Mouse (Mus musculus) ES-E14 (cell line): ENCODE measurements at regions not wholly inside any gene's neighbourhood (a gene's known extent, or its start where the extent isn't known, plus 50 kb on each side); places are given as distances from the start of the nearest gene placed in this dataset.
"Not testable (repeated sequence)": the region's sequence is repeated elsewhere in the genome, so short reads cannot be mapped to it uniquely, and the experiment has no call there.

Source experiments
- DNase-seq: peaks from one replicate; pipeline ENCODE4 v3.0.0-alpha.2; 2013; ENCODE audit warnings: low read depth, low spot score
- H3K27ac ChIP-seq: 2 replicates; pipeline ENCODE4 v1.5.1; 2012; ENCODE audit warnings: low read depth, mild to moderate bottlenecking, low read length, moderate library complexity, mixed read lengths; ENCODE audit not compliant: poor library complexity, insufficient read depth, severe bottlenecking
- H3K36me3 ChIP-seq: 2 replicates; pipeline ENCODE4 v1.6.1; 2012; ENCODE audit warnings: mild to moderate bottlenecking, low read length, moderate library complexity, mixed read lengths; ENCODE audit not compliant: control insufficient read depth, poor library complexity, insufficient read depth, severe bottlenecking
- H3K4me1 ChIP-seq, 2 experiments: fragments of 150-350 bp in 1 of 2; sonication (generic) in 1 of 2; 2 replicates each; pipeline ENCODE4 v1.6.1; 2012; ENCODE audit warnings: low read length in 2 of 2, mild to moderate bottlenecking in 1 of 2, mixed read lengths in 1 of 2; ENCODE audit not compliant: control insufficient read depth in 2 of 2, insufficient read depth in 2 of 2, poor library complexity in 1 of 2
- H3K4me3 ChIP-seq, 2 experiments: fragments of 150-350 bp in 1 of 2; sonication (generic) in 1 of 2; 2 replicates each; pipeline ENCODE4 v1.5.1; 2012; ENCODE audit warnings: low read length in 2 of 2, low read depth in 1 of 2, mild to moderate bottlenecking in 1 of 2, mixed read lengths in 1 of 2; ENCODE audit not compliant: insufficient read depth in 1 of 2, poor library complexity in 1 of 2, severe bottlenecking in 1 of 2
- H3K9ac ChIP-seq: 2 replicates; pipeline ENCODE4 v1.6.1; 2012; ENCODE audit warnings: low read depth, mild to moderate bottlenecking, low read length, mixed read lengths; ENCODE audit not compliant: poor library complexity, insufficient read depth, severe bottlenecking
- H3K9me3 ChIP-seq: fragments of 150-350 bp; sonication (generic); 2 replicates; pipeline ENCODE4 v1.6.1; 2012; ENCODE audit warnings: low read depth, mild to moderate bottlenecking, low read length; ENCODE audit not compliant: control insufficient read depth, insufficient read depth
- CHD2 ChIP-seq: IDR thresholded peaks from 2 replicates; pipeline ENCODE4 v1.6.1; 2014; ENCODE audit warnings: mild to moderate bottlenecking, low read depth, low read length, inconsistent platforms
- HCFC1 ChIP-seq: IDR thresholded peaks from 2 replicates; pipeline ENCODE4 v1.6.1; 2012; ENCODE audit warnings: low read length, inconsistent platforms, borderline replicate concordance; ENCODE audit not compliant: insufficient read depth
- MAFK ChIP-seq: IDR thresholded peaks from 2 replicates; pipeline ENCODE4 v1.6.1; 2014; ENCODE audit warnings: mild to moderate bottlenecking, low read depth, low read length, inconsistent platforms; ENCODE audit not compliant: insufficient read depth
- ZC3H11A ChIP-seq: IDR thresholded peaks from 2 replicates; pipeline ENCODE4 v1.6.1; 2012; ENCODE audit warnings: low read depth, mild to moderate bottlenecking, inconsistent platforms, low read length, borderline replicate concordance
- ZNF384 ChIP-seq: IDR thresholded peaks from 2 replicates; pipeline ENCODE4 v1.6.1; 2012; ENCODE audit warnings: low read depth, low read length, inconsistent platforms
- in situ Hi-C, 2 experiments: fragments of 600-800 bp; cut with MboI; formaldehyde crosslinking; loops; one replicate each; pipeline ENCODE4 v1.15.1; 2025; ENCODE audit warnings: low sequenced_read_pairs in 2 of 2, inconsistent platforms in 1 of 2; ENCODE audit not compliant: unreplicated experiment in 2 of 2

DNA sequence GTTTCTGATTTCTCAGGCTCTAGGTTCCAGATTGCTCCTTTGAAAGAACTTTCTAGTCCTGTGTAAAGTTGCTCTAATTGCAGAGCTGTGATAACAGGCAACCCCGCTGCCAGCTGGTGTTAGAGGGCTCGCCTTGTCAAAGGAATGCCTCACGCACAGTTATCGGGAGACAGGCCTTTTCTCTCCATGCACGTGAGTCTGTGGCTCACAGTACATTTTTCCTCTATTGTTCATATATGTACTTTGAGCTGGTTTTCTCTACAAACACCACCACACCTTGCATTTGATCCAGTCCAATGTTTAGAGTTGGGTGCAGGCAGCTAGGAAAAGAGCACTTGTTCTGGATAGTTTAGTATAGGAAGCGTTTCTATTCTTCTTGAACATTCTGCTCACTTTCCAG lies 151.6 kb upstream of the Rhobtb1 start:
- Histone ChIP-seq H3K4me3 (no peak overlapping the region), H3K9me3 (no peaks in the 10 kb centered on the region), H3K4me1 (no peaks in the 10 kb centered on the region), H3K9ac (no peak overlapping the region), H3K36me3 (no peaks in the 10 kb centered on the region), H3K27ac (no peak overlapping the region)
- in situ Hi-C loops = no loop called here
- no peak for DNase-seq
- no peak for TF ChIP-seq ZC3H11A
- TF ChIP-seq HCFC1 = no peak
- TF ChIP-seq ZNF384 = no peak
- TF ChIP-seq MAFK = no peak
- TF ChIP-seq CHD2 = no peak

- peak; percentile 20 for DNase-seq
- no peaks in the 10 kb centered on the region for H3K9me3 ChIP-seq
- no peak overlapping the region for H3K4me3 ChIP-seq
- no peak for TF ChIP-seq CHD2
- no peak for TF ChIP-seq ZC3H11A
- no peak for TF ChIP-seq MAFK
- no peak for TF ChIP-seq HCFC1
- TF ChIP-seq ZNF384 = no peak
- no peak overlapping the region for H3K27ac ChIP-seq
- no peak overlapping the region for H3K9ac ChIP-seq
- no peaks in the 10 kb centered on the region for H3K36me3 ChIP-seq
- in situ Hi-C loops = no loop called here
- H3K4me1 ChIP-seq = peaks cover 0 to 3% of the 10 kb centered on the region in 2 experiments; a peak in 2 of 4 replicates
Observed at GRCm38 (mm10) chr10:69001654-69002435, 149.4 kb upstream of the Rhobtb1 start.

DNA sequence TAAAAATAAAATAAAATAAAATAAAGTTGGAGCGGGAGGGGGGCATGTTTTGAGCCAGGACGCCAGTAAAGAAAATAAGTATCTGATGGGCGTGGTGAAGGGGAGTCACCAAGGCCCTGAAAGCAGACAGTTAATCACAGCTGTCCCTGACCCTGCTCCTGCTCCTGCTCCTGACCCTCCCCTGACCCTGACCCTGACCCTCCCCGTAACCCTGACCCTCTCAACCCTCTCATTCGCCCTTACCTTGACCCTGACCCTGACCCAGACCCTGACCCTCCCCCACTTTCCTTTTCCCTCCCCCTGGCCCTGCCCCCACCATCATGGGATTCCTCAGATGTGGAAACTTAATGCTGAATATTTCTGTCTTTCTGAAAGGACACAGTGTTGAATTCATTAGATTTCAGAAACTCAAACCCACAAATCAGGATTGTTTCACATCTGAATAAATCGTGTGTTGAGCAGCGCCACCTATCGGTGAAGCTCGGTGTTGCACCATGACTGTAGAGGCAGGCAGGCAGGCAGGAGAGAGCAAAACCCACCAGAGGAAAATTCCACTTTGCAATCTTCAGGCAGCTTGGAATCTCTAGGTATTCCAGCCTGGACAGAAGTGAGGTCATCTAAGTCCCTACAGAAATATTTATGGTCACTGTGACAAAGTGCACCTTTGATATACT lies 145.9 kb upstream of the Rhobtb1 start:
- TF ChIP-seq CHD2 (no peak), ZNF384 (no peak), HCFC1 (no peak), ZC3H11A (no peak), MAFK (no peak)
- in situ Hi-C loops = no loop called here

GRCm38 (mm10) chr10:69008679-69009078 lies 142.6 kb upstream of the Rhobtb1 start:
- H3K9me3 ChIP-seq, H3K9ac ChIP-seq, DNase-seq, in situ Hi-C loops, H3K36me3 ChIP-seq, H3K4me1 ChIP-seq, H3K27ac ChIP-seq: not testable (repeated sequence)
- peak overlapping the region in 1 of 2 experiments; percentile 48; a peak in 1 of 4 replicates for H3K4me3 ChIP-seq
- peak; percentile 68; the same call in 1 of the 2 replicates for TF ChIP-seq CHD2

More for the DNA sequence above, 145.9 kb upstream of the Rhobtb1 start:
- Histone ChIP-seq H3K36me3 (no peaks in the 10 kb centered on the region), H3K27ac (no peak overlapping the region), H3K9me3 (no peaks in the 10 kb centered on the region), H3K4me3 (no peak overlapping the region), H3K4me1 (peaks cover 0 to 3% of the 10 kb centered on the region in 2 experiments; a peak in 2 of 4 replicates), H3K9ac (no peak overlapping the region)
- DNase-seq = peak; percentile 76
